Mouse (Mus musculus): ENCODE results near the gene Pax6. TPM values are rescaled to one million over a fixed set of nuclear protein-coding genes. Genes with fewer than 3 reads are reported as not detected.

Pax6 gene
- polyA plus RNA-seq, 1 experiment from 2014 or later, result not detected

DNA sequence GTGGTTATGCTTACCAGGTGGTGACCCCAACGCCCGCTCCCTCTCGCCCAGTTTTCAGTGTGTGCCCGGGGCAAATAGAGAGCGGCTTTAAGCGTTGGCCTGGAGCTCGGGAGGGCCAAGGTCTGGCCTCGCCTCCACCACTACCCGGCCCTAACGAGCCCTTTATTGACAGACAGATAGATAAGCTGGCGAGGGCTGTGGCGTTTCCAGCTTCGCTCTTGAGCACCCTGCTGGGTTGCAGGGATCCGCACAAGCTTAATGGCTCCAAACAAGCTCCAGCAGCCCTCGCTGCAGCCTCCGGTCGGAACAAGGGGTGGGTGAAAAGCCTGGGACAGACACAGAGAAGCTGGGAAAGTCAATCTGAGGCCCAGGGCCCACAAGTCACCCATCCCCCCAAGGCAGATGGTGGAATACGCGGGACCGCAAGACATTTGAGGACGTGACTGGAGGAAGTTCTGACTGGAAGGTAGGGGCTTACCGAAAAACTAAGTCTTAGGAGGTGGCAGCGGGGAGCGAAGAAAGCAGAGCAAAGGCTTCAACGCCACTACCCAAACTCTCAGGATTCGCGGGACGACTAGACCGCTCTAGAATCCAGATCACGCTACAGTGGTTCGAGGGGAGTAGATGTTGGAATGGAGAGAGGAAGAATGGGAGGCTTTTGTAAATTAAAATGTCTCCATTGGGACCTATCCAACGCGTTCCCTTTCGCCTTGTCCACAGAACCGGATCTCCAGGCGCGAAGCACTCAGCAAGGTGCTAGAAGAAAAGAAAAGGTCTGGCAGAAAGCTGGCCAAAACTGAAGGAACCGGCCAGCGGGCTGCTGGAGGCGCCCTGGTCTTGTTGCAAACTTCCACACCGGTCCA is 1.7 kb upstream of the Pax6 start:
- WGBS (ENCODE audit: missing documents), result 9% methylated on average over 41 of the region's 41 CpGs
- no peaks in the 10 kb centered on the region for H3K79me2 ChIP-seq (ENCODE audit: inconsistent target)
- H3K36me3 ChIP-seq (ENCODE audit: inconsistent target), result no peaks in the 10 kb centered on the region
- H3K27ac ChIP-seq, result no peak overlapping the region
- no peak overlapping the region for H3K4me3 ChIP-seq (ENCODE audit: inconsistent target)

DNA sequence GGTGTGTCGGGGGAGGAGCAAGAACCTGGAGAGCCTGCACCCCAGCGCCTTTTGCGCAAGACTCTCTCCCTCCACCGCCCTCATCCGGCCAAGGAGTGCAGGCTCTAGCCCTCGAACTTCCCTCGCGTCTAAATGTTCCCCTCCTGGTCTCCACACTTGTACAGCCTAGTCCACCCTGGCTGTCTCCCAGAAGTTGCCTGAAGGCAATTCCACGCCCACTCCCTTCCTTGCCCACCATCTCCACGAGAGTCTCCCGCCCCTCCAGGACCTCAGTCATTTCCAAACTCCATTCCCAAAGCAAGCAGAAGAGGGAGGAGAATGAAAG is 1.1 kb upstream of the Pax6 start:
- no peak overlapping the region for H3K27ac ChIP-seq
- H3K79me2 ChIP-seq (ENCODE audit: inconsistent target), result no peaks in the 10 kb centered on the region
- H3K4me3 ChIP-seq (ENCODE audit: inconsistent target), result no peak overlapping the region
- 3% methylated on average over 11 of the region's 11 CpGs for WGBS (ENCODE audit: missing documents)
- no peaks in the 10 kb centered on the region for H3K36me3 ChIP-seq (ENCODE audit: inconsistent target)

DNA sequence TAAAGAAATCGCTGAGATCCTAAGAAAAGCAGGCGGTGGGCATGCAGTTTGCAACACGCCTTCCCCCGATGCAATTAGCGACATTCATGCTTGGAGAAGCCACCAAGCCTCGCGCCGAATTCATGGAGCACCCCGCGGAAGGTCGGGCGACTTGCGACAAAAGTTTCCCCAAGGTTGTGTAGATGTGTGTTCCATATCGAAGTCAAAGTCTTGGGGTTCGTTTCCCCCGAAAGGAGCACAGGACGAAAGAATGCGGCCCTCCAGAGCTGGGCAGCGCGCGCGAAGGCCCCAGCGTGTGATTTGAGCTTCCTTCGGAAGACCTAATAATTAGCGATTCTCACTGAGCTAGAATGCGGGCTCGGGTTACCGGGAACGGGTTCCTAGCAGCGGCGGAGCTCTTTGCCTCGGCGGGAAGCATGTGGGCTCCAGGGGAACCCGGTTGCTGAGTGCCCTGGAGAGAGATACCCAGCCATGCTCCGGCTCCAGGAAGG is 716 bp downstream of the Pax6 start:
- Histone ChIP-seq H3K36me3 (ENCODE audit: inconsistent target) (no peaks in the 10 kb centered on the region), H3K4me3 (ENCODE audit: inconsistent target) (no peak overlapping the region), H3K27ac (no peak overlapping the region), H3K79me2 (ENCODE audit: inconsistent target) (no peaks in the 10 kb centered on the region)
- WGBS (ENCODE audit: missing documents), result 5% methylated on average over 35 of the region's 35 CpGs

DNA sequence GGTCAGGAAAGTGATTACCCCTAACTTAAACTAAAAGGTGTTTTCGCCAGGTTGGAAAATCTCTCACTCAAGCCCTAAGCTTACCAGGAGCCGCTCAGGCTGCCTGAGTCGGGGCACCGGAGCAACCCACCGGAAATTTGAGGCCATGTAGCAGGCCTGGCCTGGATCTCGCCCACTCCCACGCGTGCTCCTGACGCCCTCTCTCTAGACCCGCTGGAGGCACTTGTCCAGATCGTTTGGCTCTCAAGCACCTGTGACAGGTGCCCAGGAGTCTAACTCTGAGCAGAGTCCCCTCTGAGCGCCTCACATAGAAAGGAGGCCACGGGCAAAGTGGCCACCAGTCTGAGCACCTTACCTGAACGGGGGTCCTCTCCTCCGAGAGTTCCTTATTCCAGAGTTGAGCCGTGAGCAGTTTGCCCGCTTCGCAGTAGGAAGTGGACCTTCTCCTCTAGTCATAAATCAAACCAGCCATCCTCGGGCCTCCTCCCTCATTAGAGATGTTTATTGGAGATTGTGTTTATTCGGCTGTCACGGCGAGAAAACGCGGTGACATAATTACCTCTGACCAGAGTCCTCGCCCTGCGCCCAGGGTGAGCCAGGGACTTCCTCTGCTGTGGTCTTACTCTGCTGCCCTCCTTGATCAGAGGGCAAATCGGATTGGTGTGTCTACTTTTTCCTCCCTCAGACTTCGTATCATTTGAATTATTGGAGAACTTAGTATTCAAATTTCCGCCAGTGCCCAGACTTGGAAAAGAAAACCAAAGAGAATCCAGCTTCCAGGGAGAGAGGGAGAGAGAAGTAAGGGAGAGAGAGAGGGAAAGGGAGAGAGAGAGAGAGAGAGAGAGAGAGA is 1.4 kb downstream of the Pax6 start:
- Histone ChIP-seq H3K36me3 (ENCODE audit: inconsistent target) (no peaks in the 10 kb centered on the region), H3K4me3 (ENCODE audit: inconsistent target) (no peak overlapping the region), H3K27ac (no peak overlapping the region), H3K79me2 (ENCODE audit: inconsistent target) (no peaks in the 10 kb centered on the region)
- WGBS (ENCODE audit: missing documents), result 5% methylated on average over 26 of the region's 29 CpGs

GRCm38 (mm10) chr2:105670731-105671095 is 2.0 kb downstream of the Pax6 start:
- WGBS (ENCODE audit: missing documents), result 8% methylated on average over 6 of the region's 6 CpGs
- no peak overlapping the region for H3K4me3 ChIP-seq (ENCODE audit: inconsistent target)
- no peak overlapping the region for H3K27ac ChIP-seq
- H3K36me3 ChIP-seq (ENCODE audit: inconsistent target), result no peaks in the 10 kb centered on the region
- H3K79me2 ChIP-seq (ENCODE audit: inconsistent target), result no peaks in the 10 kb centered on the region

DNA sequence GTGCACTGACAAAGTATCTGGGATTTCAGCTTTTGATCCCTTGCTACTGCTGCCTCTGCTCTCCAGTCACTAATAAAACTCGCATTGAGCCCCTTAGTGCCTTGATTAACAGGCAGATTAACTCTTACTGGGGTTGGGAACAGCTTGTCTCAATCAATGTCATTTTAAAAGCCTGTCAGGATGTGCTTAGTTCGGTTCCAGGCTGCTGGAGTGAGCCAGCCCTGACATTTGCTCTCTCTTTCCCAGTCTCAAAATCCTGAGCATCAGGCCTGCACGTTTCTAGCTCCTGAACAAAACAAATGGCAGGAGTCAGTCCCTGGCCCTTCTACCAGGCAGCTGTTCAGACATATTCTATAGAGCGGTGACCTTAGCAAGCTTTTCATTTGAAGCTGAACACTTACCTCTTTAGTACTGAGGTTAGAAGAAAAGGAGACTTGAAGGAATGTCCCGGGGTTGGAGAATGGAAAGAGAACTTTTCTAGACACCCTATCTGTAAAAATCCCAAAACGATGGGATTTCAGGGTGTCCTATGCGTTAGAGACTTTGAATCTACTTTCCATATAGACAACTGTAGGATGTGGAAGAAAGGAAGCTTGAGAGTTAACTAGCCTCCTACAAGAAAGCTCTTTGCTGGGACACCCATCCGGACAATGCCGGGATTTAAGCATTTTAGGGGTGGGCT is 2.6 kb downstream of the Pax6 start:
- no peak overlapping the region for H3K27ac ChIP-seq
- H3K79me2 ChIP-seq (ENCODE audit: inconsistent target), result no peaks in the 10 kb centered on the region
- no peaks in the 10 kb centered on the region for H3K36me3 ChIP-seq (ENCODE audit: inconsistent target)
- WGBS (ENCODE audit: missing documents), result 4% methylated on average over 9 of the region's 9 CpGs
- H3K4me3 ChIP-seq (ENCODE audit: inconsistent target), result no peak overlapping the region

DNA sequence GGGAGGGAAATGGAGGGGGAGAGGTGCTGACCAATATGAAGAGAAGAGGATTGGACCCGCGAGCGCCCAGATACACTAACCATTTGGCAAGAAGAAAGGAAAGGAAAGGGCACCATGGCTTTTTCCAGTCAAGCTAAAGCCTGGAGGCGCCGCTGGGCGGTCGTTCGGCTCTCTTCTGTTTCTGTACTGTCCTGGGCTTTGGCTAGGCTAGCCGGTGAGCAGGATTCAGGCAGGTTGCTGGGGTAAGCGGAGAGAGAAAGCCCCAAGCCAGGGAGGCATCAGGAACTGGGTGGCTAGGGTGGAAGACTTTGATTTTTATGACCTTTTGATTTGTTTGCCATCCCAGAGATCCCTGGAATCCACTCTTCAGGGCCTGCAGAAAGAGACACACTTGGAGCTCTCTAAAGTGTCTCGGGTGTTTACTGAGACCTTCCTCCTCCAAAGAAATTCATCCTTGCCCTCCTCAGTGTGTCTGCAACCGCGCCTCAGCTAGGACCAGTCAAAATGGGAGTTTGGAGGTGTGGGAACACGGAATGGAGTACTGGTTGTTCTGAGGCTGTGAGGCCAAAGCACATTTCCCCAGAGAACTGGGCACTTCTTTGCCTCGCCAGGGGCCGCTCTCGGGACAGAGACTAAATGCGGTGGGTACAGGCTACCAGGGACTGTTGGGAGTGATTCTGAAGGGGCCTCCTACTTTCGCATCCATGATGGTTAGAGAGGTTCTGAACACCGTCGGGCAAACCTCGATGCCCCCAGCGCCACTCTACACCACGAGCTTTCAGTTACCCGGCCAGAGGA is 3.3 kb downstream of the Pax6 start:
- WGBS (ENCODE audit: missing documents), result 7% methylated on average over 25 of the region's 25 CpGs
- Histone ChIP-seq H3K4me3 (ENCODE audit: inconsistent target) (no peak overlapping the region), H3K27ac (no peak overlapping the region), H3K36me3 (ENCODE audit: inconsistent target) (no peaks in the 10 kb centered on the region), H3K79me2 (ENCODE audit: inconsistent target) (no peaks in the 10 kb centered on the region)

GRCm38 (mm10) chr2:105672596-105672960 is 3.9 kb downstream of the Pax6 start:
- no peaks in the 10 kb centered on the region for H3K36me3 ChIP-seq (ENCODE audit: inconsistent target)
- WGBS (ENCODE audit: missing documents), result 12% methylated on average over 15 of the region's 16 CpGs
- H3K4me3 ChIP-seq (ENCODE audit: inconsistent target), result no peak overlapping the region
- H3K79me2 ChIP-seq (ENCODE audit: inconsistent target), result no peaks in the 10 kb centered on the region
- H3K27ac ChIP-seq, result no peak overlapping the region

DNA sequence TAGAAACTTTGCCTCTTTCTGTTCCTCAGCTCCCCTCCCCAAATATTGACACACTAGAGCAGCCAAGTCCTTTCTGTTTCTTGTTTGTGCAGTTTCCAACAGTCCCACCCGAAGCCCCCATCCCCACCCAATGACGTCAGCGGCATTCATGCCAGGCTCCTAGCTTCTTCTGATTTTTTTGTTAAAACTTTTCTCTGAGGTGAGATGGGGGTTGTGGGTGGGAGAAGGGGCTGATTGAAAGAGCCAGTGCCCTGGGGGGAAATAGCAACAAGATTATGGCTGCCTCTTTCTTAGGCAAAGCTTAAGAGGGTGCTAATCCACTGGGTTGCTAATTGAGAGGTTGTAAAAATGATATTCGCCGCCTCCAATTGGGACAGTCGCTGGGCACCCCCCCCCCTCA is 4.4 kb downstream of the Pax6 start:
- 3% methylated on average over 6 of the region's 6 CpGs for WGBS (ENCODE audit: missing documents)
- Histone ChIP-seq H3K4me3 (ENCODE audit: inconsistent target) (no peak overlapping the region), H3K36me3 (ENCODE audit: inconsistent target) (no peaks in the 10 kb centered on the region), H3K79me2 (ENCODE audit: inconsistent target) (no peaks in the 10 kb centered on the region), H3K27ac (no peak overlapping the region)

DNA sequence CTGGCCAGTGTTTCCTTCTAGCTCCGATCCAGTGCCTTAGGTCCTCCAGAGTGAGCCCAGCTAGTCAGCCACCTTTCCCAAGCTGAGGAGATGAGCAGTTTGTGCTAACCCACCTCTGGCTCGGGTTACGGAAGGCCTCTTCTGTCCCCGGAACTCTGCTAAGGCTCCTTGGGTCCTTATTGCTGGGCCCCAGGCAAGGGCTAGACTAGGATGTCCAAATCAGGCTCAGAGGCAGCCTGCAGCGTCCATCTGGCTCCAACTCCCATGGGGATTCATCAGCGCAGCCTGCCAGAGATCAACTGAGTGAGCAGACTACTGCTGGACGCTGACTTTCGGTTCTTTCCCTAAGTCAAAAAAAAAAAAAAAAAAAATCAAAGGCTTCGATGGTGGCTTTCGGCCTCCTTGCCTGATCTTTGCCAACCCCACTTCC is 4.9 kb downstream of the Pax6 start:
- 15% methylated on average over 10 of the region's 10 CpGs for WGBS (ENCODE audit: missing documents)
- Histone ChIP-seq H3K36me3 (ENCODE audit: inconsistent target) (no peaks in the 10 kb centered on the region), H3K27ac (no peak overlapping the region), H3K4me3 (ENCODE audit: inconsistent target) (no peak overlapping the region), H3K79me2 (ENCODE audit: inconsistent target) (no peaks in the 10 kb centered on the region)

- WGBS (ENCODE audit: missing documents), result 11% methylated on average over 26 of the region's 36 CpGs
- H3K4me3 ChIP-seq (ENCODE audit: inconsistent target), result no peak overlapping the region
- no peak overlapping the region for H3K27ac ChIP-seq
- no peaks in the 10 kb centered on the region for H3K36me3 ChIP-seq (ENCODE audit: inconsistent target)
- no peaks in the 10 kb centered on the region for H3K79me2 ChIP-seq (ENCODE audit: inconsistent target)
Measured at GRCm38 (mm10) chr2:105674061-105674874, 5.6 kb downstream of the Pax6 start.

- WGBS (ENCODE audit: missing documents), result 5% methylated on average over 48 of the region's 49 CpGs
- Histone ChIP-seq H3K27ac (no peak overlapping the region), H3K36me3 (ENCODE audit: inconsistent target) (no peaks in the 10 kb centered on the region), H3K4me3 (ENCODE audit: inconsistent target) (no peak overlapping the region), H3K79me2 (ENCODE audit: inconsistent target) (no peaks in the 10 kb centered on the region)
Measured at GRCm38 (mm10) chr2:105674875-105675729, 6.4 kb downstream of the Pax6 start.

DNA sequence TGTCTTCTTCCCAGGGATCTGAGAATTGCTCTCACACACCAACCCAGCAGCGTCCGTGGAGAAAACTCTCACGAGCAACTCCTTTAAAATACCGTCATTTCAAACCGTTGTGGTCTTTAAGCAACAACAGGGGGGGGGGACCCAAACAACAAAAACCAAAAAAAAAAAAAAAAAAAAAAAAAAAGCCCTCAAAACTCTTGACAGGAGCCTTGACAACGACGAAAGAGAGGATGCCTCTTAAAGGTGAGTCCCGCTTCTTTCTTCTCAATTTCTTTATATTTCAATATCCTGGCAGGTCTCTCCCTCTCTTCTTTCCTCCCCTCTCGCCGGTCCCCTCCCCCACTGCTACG is 7.0 kb downstream of the Pax6 start:
- Histone ChIP-seq H3K4me3 (ENCODE audit: inconsistent target) (no peak overlapping the region), H3K36me3 (ENCODE audit: inconsistent target) (no peaks in the 10 kb centered on the region)
- 4% methylated on average over 7 of the region's 11 CpGs for WGBS (ENCODE audit: missing documents)

More for the DNA sequence above, 7.0 kb downstream of the Pax6 start:
- H3K27ac ChIP-seq, result no peak overlapping the region
- H3K79me2 ChIP-seq (ENCODE audit: inconsistent target), result no peaks in the 10 kb centered on the region

Data from macrophage (primary cell).